ENCODE assay signal across 8 mouse cellular contexts in genomic region chr5:125392977-125393621, GRCm38 (mm10). TPM values are rescaled to one million over a fixed set of nuclear protein-coding genes. Genes with fewer than 3 reads are reported as not detected.
A peak's percentile ranks its signal among the peaks of the same experiment; 100 is the strongest.
DNase-seq lines count a peak whose midpoint lies in the region; ATAC-seq and TF ChIP-seq lines count a peak whose summit lies in the region.

No protein-coding gene starts in this region.

- H3K4me3 ChIP-seq in E14TG2a.4 (replicated peaks; ENCODE audit: low read length) = peak overlapping the region; percentile 70
- peak overlapping the region; percentile 34 for H3K4me3 ChIP-seq in forebrain, embryonic 13.5 days
- H3K4me3 ChIP-seq in liver, postnatal 0 days (ENCODE audit: low read depth, low read length) = peak overlapping the region; percentile 40
- peak overlapping the region; percentile 20; the same call in 1 of the 2 replicates for H3K4me3 ChIP-seq in neural tube, embryonic 14.5 days (ENCODE audit: low read depth, low read length)

- H3K27ac ChIP-seq in forebrain, embryonic 13.5 days = peak overlapping the region; percentile 100
- peak overlapping the region; percentile 100 for H3K27ac ChIP-seq in liver, postnatal 0 days (ENCODE audit: low read depth)
- H3K27ac ChIP-seq in neural tube, embryonic 14.5 days (ENCODE audit: low read depth, low read length) = peak overlapping the region; percentile 95

- peak; percentile 99 for DNase-seq in heart, postnatal 10 days
- DNase-seq in large intestine, adult 2 months (ENCODE audit: low read depth, low spot score) = peak; percentile 98
- peak; percentile 94 for DNase-seq in liver, postnatal 0 days
- DNase-seq in testis, postnatal 10 days (ENCODE audit: low spot score) = peak; percentile 98

- H3K4me2 ChIP-seq in forebrain, embryonic 13.5 days = peak overlapping the region; percentile 67
- peak overlapping the region; percentile 70 for H3K4me2 ChIP-seq in liver, postnatal 0 days (ENCODE audit: low read depth, low read length)
- peak overlapping the region; percentile 50 for H3K4me2 ChIP-seq in neural tube, embryonic 14.5 days (ENCODE audit: low read depth, low read length)

- ATAC-seq in cerebellum, adult (ENCODE audit: insufficient number of reproducible peaks, low FRiP score, low TSS enrichment) = peak; percentile 91
- peak; percentile 92 for ATAC-seq in forebrain, embryonic 13.5 days
- peak; percentile 85 for ATAC-seq in liver, postnatal 0 days
- peak; percentile 92 for ATAC-seq in neural tube, embryonic 14.5 days (ENCODE audit: low read depth)

- intact Hi-C loops in heart, postnatal 10 days (cut with DNase I) = no loop called here

- H3K4me1 ChIP-seq in E14TG2a.4 (replicated peaks; ENCODE audit: low read depth, low read length) = peaks cover 54% of the 10 kb centered on the region
- peaks cover 40% of the 10 kb centered on the region for H3K4me1 ChIP-seq in forebrain, embryonic 13.5 days
- H3K4me1 ChIP-seq in liver, postnatal 0 days (ENCODE audit: insufficient read depth) = peaks cover 40% of the 10 kb centered on the region
- H3K4me1 ChIP-seq in neural tube, embryonic 14.5 days (ENCODE audit: control insufficient read depth, insufficient read depth, low read length) = peaks cover 26% of the 10 kb centered on the region

- TF ChIP-seq CTCF in E14TG2a.4 (conservative IDR thresholded peaks at IDR 0.05; ENCODE audit: low read length) = no peak
- no peak for TF ChIP-seq CTCF in liver, postnatal 0 days (IDR thresholded peaks at IDR 0.05; ENCODE audit: low read depth)

- under 1% methylated on average over 20 of the region's 20 CpGs for WGBS in forebrain, embryonic 13.5 days
- WGBS in large intestine, adult 2 months = under 1% methylated on average over 20 of the region's 20 CpGs
- WGBS in liver, postnatal 0 days (ENCODE audit: insufficient replicate concordance) = 0% methylated on average over 20 of the region's 20 CpGs
- under 1% methylated on average over 20 of the region's 20 CpGs for WGBS in neural tube, embryonic 14.5 days

- H3K36me3 ChIP-seq in E14TG2a.4 (ENCODE audit: insufficient read depth, low read length) = peaks cover 9% of the 10 kb centered on the region
- H3K36me3 ChIP-seq in forebrain, embryonic 13.5 days (ENCODE audit: poor library complexity, severe bottlenecking) = 0 out of 2 replicates have a peak, but pooled peaks cover 4% of the 10 kb centered on the region
- peaks cover 6% of the 10 kb centered on the region; the same call in 1 of the 2 replicates for H3K36me3 ChIP-seq in liver, postnatal 0 days (replicated peaks; ENCODE audit: insufficient read depth, low read length)
- H3K36me3 ChIP-seq in neural tube, embryonic 14.5 days (ENCODE audit: control insufficient read depth, insufficient read depth, low read length) = no peaks in the 10 kb centered on the region

- TF ChIP-seq EP300 in liver, postnatal 0 days (IDR thresholded peaks at IDR 0.05; ENCODE audit: low read depth) = peak; percentile 88

- H3K9ac ChIP-seq in forebrain, embryonic 13.5 days = peak overlapping the region; percentile 66
- peak overlapping the region; percentile 63 for H3K9ac ChIP-seq in liver, postnatal 0 days (replicated peaks)
- H3K9ac ChIP-seq in neural tube, embryonic 14.5 days (replicated peaks; ENCODE audit: low read depth, low read length) = peak overlapping the region; percentile 41

- no peaks in the 10 kb centered on the region for H3K27me3 ChIP-seq in E14TG2a.4 (ENCODE audit: insufficient read depth, low read length)
- H3K27me3 ChIP-seq in forebrain, embryonic 13.5 days = no peaks in the 10 kb centered on the region
- no peaks in the 10 kb centered on the region for H3K27me3 ChIP-seq in liver, postnatal 0 days (ENCODE audit: insufficient read depth, low read length)
- H3K27me3 ChIP-seq in neural tube, embryonic 14.5 days (ENCODE audit: control insufficient read depth, insufficient read depth, low read length) = no peaks in the 10 kb centered on the region

- H3K9me3 ChIP-seq in E14TG2a.4 (ENCODE audit: low read length) = peaks cover 12% of the 10 kb centered on the region
- no peaks in the 10 kb centered on the region for H3K9me3 ChIP-seq in forebrain, embryonic 13.5 days (replicated peaks)
- no peaks in the 10 kb centered on the region for H3K9me3 ChIP-seq in liver, postnatal 0 days (ENCODE audit: low read length)
- H3K9me3 ChIP-seq in neural tube, embryonic 14.5 days (ENCODE audit: control insufficient read depth, low read length) = no peaks in the 10 kb centered on the region

RNA-seq across cellular contexts. Expression of gene Ubc, which starts 3.1 kb away (rescaled TPM):
- polyA plus RNA-seq in forebrain, embryonic 13.5 days (2015; fragmentation: Nextera tagmentation; extraction: Ambion mirVana) = 1,082 and 1,216 TPM in 2 replicates
- 1,000 to 10,000 TPM in 1 of 2 experiments, 100 to 1,000 TPM in 1; 934 to 1,069 TPM for total RNA-seq in heart, postnatal 10 days (2021)
- polyA plus RNA-seq in large intestine, adult 2 months (2012; rRNA removed) = 628 and 848 TPM in 2 replicates
- polyA plus RNA-seq in liver, postnatal 0 days (2015; fragmentation: Nextera tagmentation; extraction: Ambion mirVana) = 369 and 531 TPM in 2 replicates
- polyA plus RNA-seq in neural tube, embryonic 14.5 days (2014; fragmentation: Nextera tagmentation; extraction: Ambion mirVana) = 1,368 and 1,388 TPM in 2 replicates

RNA-seq across cellular contexts. Expression of gene Gm10382, which starts 4.0 kb away (rescaled TPM):
- polyA plus RNA-seq in forebrain, embryonic 13.5 days (2015; fragmentation: Nextera tagmentation; extraction: Ambion mirVana) = 0.27 and 0.38 TPM in 2 replicates
- total RNA-seq in heart, postnatal 10 days (2021) = not detected
- polyA plus RNA-seq in large intestine, adult 2 months (2012; rRNA removed) = 0.18 TPM in 1 of 2 replicates, not detected in the other
- polyA plus RNA-seq in liver, postnatal 0 days (2015; fragmentation: Nextera tagmentation; extraction: Ambion mirVana) = 0.17 and 0.18 TPM in 2 replicates
- 0.28 and 0.50 TPM in 2 replicates for polyA plus RNA-seq in neural tube, embryonic 14.5 days (2014; fragmentation: Nextera tagmentation; extraction: Ambion mirVana)

RNA-seq across cellular contexts. Expression of gene Dhx37, which starts 40.8 kb away (rescaled TPM):
- polyA plus RNA-seq in forebrain, embryonic 13.5 days (2015; fragmentation: Nextera tagmentation; extraction: Ambion mirVana) = 10.2 and 12.3 TPM in 2 replicates
- 10 to 100 TPM; 13.2 to 14.7 TPM for total RNA-seq in heart, postnatal 10 days (2021)
- polyA plus RNA-seq in large intestine, adult 2 months (2012; rRNA removed) = 16.4 and 19.5 TPM in 2 replicates
- polyA plus RNA-seq in liver, postnatal 0 days (2015; fragmentation: Nextera tagmentation; extraction: Ambion mirVana) = 3.3 and 3.4 TPM in 2 replicates
- polyA plus RNA-seq in neural tube, embryonic 14.5 days (2014; fragmentation: Nextera tagmentation; extraction: Ambion mirVana) = 8.5 and 8.6 TPM in 2 replicates

RNA-seq across cellular contexts. Expression of gene Bri3bp, which starts 48.3 kb away (rescaled TPM):
- 33.6 and 37.6 TPM in 2 replicates for polyA plus RNA-seq in forebrain, embryonic 13.5 days (2015; fragmentation: Nextera tagmentation; extraction: Ambion mirVana)
- total RNA-seq in heart, postnatal 10 days (2021) = 10 to 100 TPM; 56.4 to 62.5 TPM
- 9.2 and 13.8 TPM in 2 replicates for polyA plus RNA-seq in large intestine, adult 2 months (2012; rRNA removed)
- polyA plus RNA-seq in liver, postnatal 0 days (2015; fragmentation: Nextera tagmentation; extraction: Ambion mirVana) = 20.2 and 20.9 TPM in 2 replicates
- polyA plus RNA-seq in neural tube, embryonic 14.5 days (2014; fragmentation: Nextera tagmentation; extraction: Ambion mirVana) = 34.5 and 40.5 TPM in 2 replicates

RNA-seq across cellular contexts. Expression of gene Scarb1, which starts 52.2 kb away (rescaled TPM):
- 26.4 and 29.8 TPM in 2 replicates for polyA plus RNA-seq in forebrain, embryonic 13.5 days (2015; fragmentation: Nextera tagmentation; extraction: Ambion mirVana)
- total RNA-seq in heart, postnatal 10 days (2021) = 10 to 100 TPM; 62.6 to 73.8 TPM
- 13.2 and 19.2 TPM in 2 replicates for polyA plus RNA-seq in large intestine, adult 2 months (2012; rRNA removed)
- 105 and 109 TPM in 2 replicates for polyA plus RNA-seq in liver, postnatal 0 days (2015; fragmentation: Nextera tagmentation; extraction: Ambion mirVana)
- 33.7 and 36.9 TPM in 2 replicates for polyA plus RNA-seq in neural tube, embryonic 14.5 days (2014; fragmentation: Nextera tagmentation; extraction: Ambion mirVana)

Comparison
In these comparisons a context has a peak if more than half of its experiments do, and no peak if none do; other contexts are left out.
1. Peak in every context shown above with its lines: DNase-seq, ATAC-seq, H3K4me3 ChIP-seq and H3K27ac ChIP-seq.
2. H3K4me3 ChIP-seq: peak in every context shown above with its lines; median percentile 70 in E14TG2a.4; 40 in liver, postnatal 0 days; 34 in forebrain, embryonic 13.5 days; 20 in neural tube, embryonic 14.5 days.